Mouse (Mus musculus) T-cell, adult 2 months (primary cell): ENCODE data around the gene Slc25a21.

Experiments
- DNase-seq: peaks from one replicate; pipeline ENCODE4 v3.0.0; 2022; ENCODE audit warnings: low spot score

Slc25a21 gene

DNA sequence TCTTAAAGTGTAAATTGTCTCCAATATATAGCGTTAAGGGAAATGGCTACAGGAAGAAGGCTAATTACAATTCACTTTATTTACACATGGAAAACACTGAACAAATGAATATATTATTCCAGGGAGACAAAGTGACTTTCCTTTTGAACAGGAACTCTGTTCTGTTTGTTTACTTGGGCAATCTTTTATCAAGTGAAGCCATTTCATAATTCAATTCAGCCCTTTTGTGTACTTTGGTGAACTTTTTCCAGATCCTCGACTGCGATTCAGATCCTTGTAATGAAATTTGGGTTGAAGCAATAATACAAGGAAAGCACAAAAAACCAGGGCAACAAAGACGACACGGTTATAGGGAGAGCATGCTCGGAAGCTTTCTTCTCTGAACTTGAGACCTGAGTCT lies 423.3 kb downstream of the Slc25a21 start:
- DNase-seq = no peak

DNA sequence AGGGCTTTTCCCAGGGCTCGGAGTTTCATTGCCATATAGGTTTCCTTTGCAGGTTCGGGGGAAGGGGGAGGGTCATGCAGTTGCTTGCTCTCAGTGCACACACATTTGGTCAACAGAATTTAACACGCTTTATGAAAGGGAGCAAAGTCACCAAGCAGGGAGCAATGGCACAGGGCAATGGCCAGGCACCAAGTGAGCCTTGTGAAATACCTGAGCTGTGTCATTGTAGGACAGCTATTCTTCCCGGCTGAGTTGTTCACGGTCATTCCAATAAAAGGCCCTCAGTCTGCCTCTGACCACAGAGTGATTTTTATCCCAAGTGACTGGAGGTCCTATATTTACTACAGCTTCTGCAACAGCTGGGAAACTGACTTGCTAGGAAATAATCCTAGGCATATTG lies 427.9 kb downstream of the Slc25a21 start:
- no peak for DNase-seq

DNA sequence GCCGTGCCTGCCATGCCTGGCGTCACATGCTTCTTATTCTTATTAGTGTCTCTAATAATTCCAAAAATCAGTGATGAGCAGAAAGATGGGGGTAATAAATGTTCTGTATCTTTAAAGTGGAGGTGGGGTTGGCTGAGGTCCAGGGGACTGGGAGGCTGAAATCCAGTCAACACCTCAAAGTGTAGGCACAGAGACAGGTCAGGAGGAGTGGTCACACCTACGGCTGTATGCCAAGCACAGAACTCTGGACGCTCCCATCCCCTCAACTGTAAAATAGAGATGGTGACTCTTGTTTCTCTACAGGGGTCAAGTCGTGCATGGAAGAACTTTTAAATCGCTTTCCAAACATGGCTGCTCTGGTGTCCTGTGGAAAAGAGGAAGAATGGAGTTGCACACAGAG lies 429.8 kb downstream of the Slc25a21 start:
- DNase-seq = no peak

DNA sequence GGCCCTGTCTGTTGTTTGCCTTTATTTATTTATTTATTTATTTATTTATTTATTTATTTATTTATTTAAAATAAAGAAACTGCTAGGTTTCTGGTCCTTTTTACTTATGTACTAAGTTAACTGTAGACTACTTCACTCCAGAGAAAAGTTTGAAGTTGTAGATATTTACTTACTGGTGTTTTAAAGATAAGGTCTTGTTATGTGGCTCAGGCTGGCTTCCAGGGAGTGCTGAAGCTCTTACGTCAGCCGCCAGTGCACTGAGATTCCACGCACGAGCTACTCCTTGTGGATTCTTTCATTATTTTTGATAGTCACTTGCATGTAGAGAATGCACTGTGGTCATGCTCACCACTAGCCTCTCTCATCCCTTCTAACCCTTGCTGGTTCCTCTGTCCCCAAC lies 460.2 kb downstream of the Slc25a21 start:
- DNase-seq = no peak

DNA sequence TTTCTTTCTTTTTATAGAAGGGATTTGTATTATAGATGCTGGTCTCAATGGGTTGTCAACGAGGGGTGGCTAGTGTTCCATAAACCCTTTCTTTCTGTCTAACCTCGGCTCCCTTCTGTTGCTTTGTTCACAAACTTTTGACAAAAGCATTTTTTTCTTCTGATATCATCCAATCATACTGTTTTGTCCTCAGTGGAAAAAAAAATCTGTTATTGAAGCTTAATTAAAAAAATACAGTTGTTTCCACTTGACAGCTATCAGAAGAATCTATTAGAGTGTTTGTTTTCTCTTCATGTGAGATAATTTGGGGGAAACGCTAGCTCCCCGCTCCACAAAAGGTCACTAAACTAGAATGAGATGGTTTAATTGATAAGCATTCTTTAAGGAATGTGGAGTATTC lies 469.6 kb downstream of the Slc25a21 start:
- no peak for DNase-seq

DNA sequence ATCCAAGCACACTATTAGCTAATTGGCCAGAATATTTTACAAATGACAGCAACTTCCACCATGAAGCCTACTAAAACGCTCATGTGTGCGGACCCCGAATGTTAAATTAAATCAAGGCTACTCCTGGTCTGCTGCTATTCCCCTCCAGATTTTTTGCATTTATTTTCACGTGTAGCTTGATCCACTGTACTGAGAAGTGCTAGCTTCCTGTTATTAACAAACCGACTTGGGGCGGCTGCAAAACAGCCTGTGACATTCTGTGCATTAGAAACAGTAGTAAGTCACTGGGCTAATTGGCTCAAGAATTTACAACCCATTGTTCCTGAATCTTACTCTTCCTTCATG lies 478.6 kb downstream of the Slc25a21 start:
- DNase-seq = no peak

DNA sequence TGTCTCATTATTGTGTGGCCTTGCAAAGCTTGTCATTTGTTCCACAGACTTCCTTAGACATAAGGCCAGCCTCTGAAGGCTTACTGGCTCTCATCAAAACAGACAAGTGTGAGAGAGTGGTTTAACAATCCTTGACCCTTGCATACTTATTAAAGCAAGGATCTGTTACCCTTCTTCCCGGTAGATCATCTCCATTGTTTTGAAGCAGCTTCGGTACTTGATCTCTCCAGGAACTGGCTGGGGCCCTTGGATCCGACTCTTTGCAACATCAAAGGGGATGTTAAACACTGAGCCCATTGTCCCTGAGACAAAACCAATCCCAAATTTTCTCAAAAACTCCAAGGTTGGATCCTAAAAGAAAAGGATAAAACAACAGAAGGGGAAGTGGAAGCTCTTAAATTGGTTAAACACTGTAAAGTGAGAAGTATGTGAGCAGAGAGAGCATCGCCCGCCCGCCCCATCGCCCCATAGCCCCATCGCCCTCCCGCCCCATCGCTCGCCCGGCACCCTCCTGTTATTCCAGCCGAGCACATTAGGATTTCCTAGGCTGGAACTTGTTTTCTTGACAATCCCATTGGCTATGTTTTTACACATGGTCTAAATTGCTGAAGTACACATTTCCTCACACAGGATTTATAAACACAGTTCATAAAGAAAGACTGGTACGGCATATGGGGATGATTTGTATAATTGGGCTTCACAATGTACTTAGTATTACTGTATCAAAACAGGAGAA lies 479.1 kb downstream of the Slc25a21 start:
- no peak for DNase-seq

DNA sequence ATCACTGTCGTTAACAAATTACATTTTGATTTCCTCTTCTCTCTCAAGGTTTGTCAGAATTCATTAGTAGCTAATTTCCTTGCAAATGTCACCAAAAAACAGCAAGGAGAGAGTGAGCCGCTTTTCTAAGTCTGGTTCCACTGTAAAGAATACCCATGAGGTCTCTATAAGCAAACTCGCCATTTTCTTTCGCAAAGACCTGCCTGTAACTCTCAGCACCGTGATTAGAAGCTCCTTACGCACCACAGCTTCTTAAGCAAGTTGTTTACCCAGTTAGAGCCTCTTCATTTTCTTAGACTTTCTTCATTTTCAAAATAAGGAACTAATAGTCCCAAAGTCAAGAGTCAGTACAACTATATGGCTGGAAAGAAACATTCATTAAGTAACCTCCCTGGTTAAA lies 496.3 kb downstream of the Slc25a21 start:
- DNase-seq = no peak

DNA sequence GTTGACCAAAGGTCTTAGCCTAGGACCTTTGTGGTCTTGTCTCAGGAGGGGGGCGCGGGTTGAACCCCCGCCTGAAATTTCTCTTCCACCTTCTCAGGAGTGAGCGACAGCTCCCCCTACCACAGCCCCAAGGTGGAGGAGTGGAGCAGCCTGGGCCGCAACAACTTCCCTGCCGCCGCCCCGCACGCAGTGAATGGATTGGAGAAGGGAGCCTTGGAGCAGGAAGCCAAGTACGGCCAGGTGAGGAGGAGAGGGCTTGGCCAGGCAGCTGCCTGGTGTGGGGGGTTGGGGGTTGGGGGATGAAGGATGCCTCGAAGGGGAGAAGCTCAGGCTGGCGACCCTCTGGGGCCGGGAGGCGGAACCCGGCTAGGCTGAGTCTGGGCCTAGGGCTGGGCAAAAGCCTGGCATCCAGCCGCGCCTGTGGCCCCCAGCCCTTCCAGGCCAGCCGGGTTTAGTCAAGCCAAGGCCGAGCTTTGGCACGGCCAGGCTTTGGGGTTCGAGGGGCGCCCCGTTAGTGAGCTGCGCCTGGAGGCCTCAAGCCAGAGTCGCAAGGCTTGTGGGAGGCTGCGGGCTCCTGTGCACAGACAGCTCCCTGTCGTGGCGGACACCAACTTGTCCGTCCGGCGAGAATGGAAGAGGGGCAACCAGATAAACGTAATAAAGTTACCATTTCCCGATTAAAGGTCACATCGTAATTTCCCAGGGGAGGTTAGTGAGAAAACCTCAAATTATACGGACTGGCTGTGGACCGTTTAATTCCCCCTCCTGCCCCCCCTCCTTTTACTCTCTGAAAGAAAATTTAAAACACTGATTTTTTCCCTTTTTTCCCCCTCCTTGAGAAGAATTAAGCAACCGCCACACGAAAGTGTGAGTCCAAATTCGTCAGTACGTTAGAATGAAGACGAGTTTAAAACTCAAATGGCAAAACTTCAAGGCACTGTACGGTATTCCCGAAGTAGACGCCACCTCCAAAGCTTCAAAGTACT lies 497.1 kb downstream of the Slc25a21 start:
- no peak for DNase-seq

DNA sequence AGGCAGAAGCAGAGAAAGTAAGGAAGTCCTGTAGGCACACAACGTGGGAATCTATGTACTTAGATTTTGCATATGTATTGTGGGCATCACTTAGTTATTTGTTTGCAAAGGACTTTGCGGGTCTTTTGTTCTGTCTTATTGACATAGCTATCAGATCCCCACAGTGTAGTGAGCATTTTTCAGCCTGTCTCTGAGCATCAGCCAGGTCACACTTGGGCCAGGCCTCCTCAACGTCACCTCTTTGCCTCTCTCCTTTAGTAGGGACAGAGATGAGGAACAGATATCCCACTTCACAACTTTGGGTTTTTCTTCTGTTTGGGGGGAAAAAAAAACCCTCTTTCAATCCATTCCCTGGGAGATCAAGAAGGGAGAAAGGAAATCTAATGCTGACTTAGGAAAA lies 497.9 kb downstream of the Slc25a21 start:
- no peak for DNase-seq

DNA sequence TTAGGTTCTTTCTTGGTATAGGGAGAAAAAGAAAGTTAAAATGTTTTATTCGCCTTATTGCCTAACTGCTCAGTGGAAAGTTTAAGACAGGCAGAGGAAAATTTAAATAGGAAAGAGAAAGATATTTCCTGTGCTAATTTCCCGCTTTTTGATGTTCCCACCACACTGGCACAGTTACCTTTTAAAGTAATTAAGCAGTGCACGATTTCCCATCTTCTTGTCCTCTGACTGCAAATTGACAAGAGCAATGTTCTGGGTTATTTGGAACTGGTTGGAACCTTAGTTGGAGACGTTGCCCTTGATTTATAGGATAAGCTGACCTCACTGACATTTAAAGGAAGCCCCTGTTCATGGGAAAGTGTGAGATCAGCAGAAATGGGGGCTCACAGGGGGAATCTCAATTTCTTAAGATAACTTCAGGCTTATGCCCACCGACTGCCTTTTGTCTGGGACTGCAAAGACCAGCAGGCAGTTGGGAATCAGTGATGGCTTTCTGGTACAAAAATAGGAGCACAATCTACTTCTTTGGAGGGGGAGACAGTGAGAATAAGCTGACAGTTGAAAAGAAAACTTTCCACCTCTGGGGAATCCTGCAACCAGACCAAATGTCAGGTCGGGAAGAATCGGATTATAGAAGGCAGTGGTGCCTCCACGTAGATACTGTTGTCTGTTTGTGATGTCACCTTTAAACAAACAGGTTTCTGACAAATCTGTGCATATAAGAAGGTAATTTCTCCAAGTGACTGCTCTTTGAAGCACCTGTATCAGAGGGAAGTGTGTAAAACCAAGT lies 498.9 kb downstream of the Slc25a21 start:
- DNase-seq = no peak

DNA sequence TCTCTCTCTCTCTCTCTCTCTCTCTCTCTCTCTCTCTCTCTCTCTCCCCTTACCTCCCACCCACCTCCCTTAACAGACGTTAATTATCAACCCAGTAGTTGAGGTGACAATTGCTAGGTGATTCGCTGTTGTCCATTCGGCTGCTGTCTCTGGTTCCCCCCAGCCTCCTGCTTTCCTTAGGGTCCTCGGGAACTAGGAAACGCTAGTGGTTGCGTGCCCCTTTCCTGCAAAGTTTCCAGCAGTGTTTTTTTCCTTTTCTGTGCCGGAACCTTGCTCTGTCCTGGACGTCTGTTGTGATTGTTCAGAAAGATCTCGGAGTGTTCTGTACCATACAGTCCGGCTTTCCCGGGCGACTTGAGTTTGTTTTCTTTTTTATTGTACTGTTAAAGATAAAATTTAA lies 499.5 kb downstream of the Slc25a21 start:
- no peak for DNase-seq

DNA sequence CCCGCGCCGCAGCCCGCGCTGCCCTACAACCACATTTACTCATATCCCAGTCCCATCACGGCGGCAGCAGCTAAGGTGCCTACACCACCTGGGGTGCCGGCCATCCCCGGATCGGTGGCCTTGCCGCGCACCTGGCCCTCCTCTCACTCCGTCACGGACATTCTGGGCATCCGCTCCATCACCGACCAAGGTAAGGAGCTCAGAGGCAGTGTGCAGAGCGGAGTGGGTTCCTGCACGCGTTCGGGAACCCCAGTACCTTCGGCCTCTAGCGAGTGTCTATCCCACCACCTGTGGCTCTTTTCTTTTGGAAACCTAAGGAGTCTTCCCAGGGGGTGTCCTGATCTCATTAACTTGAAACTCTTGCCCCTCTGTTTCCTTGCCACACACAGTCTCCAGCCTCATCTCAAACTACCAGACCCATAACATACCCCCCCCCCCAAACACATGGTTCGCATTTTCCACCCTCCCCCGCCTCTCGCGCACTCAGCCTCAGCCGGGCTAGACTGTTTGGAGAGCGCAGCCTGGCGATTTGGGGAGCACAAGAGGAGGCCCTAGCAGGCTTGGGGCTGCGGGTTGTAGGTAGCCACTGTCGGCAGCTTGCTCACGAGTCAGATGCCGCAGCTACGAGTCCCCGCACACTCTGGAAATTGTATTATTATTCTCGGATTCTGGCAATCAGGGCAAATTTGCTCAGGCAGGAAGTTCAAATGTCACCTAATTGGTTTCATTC lies 500.1 kb downstream of the Slc25a21 start:
- no peak for DNase-seq

DNA sequence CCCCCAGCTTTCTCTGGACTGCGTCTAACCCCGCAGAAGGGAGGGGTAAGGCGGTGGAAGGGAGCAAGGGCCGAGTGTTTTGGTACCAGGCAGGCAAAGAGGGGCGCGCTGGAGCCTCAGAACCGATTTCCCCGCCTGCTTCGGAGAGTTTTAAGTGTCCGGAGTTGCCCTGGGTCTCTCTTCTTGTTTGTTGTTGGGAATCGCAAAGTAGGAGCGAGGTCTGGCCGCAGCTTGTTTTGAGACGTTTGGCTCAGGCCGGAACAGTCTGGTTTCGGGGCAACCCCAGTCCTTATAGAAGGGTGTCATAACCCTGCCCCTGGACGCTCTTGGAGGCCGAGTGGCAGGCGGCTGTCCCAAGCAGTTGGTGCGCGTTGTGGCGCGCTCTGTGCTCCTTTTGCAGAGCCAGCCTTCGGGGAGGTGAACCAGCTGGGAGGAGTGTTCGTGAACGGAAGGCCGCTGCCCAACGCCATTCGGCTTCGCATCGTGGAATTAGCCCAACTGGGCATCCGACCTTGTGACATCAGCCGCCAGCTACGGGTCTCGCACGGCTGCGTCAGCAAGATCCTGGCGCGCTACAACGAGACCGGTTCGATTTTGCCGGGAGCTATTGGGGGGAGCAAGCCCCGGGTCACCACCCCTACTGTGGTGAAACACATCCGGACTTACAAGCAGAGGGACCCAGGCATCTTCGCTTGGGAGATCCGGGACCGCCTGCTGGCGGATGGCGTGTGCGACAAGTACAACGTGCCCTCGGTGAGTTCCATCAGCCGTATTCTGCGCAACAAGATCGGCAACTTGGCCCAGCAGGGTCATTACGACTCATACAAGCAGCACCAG lies 500.9 kb downstream of the Slc25a21 start:
- DNase-seq = no peak

DNA sequence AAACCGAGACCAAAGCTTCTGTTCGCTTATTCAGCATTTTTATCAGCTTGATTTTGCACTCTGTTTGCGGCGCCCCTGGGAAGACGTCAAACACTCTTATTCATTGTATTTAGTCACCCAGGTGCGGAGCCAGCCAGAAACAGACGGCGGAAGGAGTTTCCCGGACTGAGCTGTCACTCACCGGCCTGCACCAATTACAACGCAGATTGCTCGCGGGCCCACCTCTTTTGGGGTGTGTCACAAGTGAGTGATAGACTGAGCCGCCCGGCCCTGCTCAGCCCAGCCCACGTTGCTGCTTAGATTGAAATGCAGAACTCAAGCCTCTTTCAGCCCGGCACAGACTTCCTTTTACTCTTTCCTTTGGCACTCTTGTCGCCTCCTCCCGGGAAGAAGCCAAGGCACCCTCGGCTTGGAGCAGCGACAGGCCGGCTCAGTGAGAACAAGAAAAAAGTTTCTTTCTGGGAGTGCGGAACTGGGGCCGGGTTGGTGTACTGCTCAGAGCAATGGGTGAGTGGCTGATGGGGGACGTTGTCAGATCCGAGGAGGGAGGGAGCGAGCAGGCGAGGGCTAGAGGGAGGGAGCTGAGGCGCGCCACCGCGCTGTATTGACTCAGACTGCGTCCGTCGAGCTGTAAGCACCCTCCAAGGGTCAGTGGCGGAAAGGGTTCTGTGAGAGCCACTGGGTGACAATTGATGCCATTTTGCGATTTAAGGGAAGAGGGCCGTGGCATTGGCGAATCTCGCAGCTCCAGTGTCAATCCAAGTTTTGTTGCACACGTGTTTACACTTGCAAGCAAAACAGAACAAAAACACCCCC lies 501.7 kb downstream of the Slc25a21 start:
- no peak for DNase-seq

DNA sequence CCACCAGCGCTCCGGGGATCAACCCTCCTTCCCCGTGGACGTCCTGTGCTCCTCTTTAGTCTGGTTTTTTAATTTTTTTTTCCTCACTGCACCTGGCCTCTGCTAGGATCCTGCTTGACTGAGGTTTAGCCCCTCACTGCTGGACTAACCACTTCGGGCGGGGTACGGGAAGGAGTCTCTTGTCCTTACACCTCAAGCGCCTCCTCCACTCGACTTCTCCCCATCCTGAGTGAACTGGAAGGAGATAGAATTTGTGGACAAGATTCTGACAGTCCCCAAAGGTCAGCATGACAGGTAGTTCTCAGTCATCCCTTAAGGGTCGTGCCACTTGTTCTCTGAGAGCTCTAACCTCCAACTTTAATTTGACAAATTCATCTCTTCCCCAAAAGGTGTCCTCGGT lies 502.3 kb downstream of the Slc25a21 start:
- DNase-seq = no peak

DNA sequence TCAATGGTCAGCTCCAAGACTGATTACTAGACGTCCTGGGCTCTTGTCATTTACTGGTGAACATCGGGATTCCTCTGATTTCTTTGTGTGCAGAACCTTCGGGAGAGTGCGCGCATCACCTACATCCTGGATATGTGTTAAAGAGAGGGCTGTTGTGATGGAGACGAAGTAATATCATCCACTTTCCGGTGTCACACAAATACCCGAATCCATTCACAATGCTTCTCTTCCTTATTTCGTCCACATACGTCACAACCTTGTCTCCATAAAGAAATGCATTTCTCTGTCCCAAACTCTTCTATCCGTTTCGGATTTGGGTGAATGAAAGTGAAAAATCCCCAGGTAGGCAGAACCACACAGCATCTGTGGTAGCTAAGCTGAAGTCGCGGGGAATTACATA lies 502.9 kb downstream of the Slc25a21 start:
- DNase-seq = no peak

DNA sequence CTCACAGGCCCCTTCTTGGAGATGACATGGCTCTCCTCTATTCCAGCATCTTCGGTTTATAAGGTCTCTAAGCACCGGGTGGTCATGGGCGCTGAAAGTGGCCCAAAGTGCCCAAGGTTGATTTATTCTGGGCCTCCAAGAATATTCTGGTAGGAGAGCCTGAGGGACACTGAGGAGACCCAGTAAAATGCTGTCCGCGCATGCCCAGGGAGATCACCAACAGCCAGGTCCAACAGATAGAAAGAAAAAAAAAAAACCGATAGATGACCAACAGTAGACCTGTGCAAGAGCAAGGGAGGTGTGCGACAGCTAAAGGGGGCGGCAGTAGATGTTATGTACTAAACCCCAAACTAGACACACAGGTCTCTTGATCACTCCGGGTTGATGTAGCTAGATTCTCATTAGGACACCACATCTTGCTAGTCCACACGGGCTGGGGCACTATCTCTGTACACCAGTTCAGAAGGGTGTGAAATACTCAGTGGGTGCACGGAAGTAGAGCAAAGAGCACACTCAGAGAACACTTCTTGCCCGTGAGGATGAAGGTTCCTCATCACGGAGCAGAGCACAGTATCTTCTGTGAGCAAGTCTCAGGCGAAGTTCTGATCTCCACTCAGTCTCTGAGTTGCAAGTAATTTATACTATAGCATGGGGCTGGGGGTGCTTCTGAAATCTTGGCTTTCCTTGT lies 503.7 kb downstream of the Slc25a21 start:
- no peak for DNase-seq

DNA sequence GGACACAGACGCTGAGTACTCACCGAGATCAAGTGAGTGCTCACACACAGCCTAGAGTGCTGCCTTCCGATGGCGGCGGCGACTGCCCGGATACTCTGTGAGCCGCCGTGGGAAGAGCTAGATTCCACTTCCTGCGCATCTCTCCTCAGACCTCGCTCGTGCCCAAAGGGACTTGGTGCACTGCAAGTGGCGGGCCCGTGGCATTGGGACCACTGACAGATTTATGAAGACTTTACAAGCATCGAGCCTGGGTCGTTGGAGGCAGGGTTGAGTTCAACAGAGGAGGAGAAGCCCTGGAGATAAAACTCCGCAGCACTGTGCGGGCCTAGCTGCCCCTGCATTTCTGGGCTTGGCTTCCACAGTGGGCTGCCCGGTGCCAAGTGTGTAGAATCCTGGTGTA lies 504.7 kb downstream of the Slc25a21 start:
- no peak for DNase-seq
